Mouse (Mus musculus) intestine, embryonic 15.5 days (tissue): ENCODE measurements at regions not wholly inside any gene's neighbourhood (a gene's known extent, or its start where the extent isn't known, plus 50 kb on each side); places are given as distances from the start of the nearest gene placed in this dataset.

Source experiments
- ATAC-seq: fragments of 200-750 bp; cut with Nextera tagmentation; 2 replicates; pipeline ENCODE4 v1.8.0; 2017; ENCODE audit warnings: moderate TSS enrichment, moderate library complexity
- H3K27ac ChIP-seq: fragments of 300-500 bp; sonication (generic); 2 replicates; pipeline ENCODE4 v1.5.1; 2015; ENCODE audit warnings: mild to moderate bottlenecking, inconsistent platforms
- H3K27me3 ChIP-seq: fragments of 300-500 bp; sonication (generic); replicated peaks from 2 replicates; pipeline ENCODE4 v1.6.1; 2015; ENCODE audit warnings: inconsistent platforms
- H3K36me3 ChIP-seq: fragments of 300-500 bp; sonication (generic); 2 replicates; pipeline ENCODE4 v1.6.1; 2015; ENCODE audit warnings: inconsistent platforms
- H3K4me1 ChIP-seq: fragments of 300-500 bp; sonication (generic); replicated peaks from 2 replicates; pipeline ENCODE4 v1.6.1; 2015; ENCODE audit warnings: inconsistent platforms
- H3K4me2 ChIP-seq: fragments of 300-500 bp; sonication (generic); replicated peaks from 2 replicates; pipeline ENCODE4 v1.6.1; 2015; ENCODE audit warnings: mild to moderate bottlenecking, inconsistent platforms
- H3K4me3 ChIP-seq: fragments of 300-500 bp; sonication (generic); replicated peaks from 2 replicates; pipeline ENCODE4 v1.5.1; 2015; ENCODE audit warnings: inconsistent platforms
- H3K9ac ChIP-seq: fragments of 300-500 bp; sonication (generic); 2 replicates; pipeline ENCODE4 v1.6.1; 2015; ENCODE audit warnings: inconsistent platforms
- H3K9me3 ChIP-seq: fragments of 300-500 bp; sonication (generic); 2 replicates; pipeline ENCODE4 v1.6.1; 2016; ENCODE audit warnings: inconsistent platforms
- WGBS: fragments of 180-500 bp; shearing (Covaris S2); methylation state at CpG from one replicate; pipeline ENCODE4 v1.1.7; 2015; 5-methylcytosine and 5-hydroxymethylcytosine counted together

- no peak for ATAC-seq
Observed at GRCm38 (mm10) chr12:39697182-39697581, 340.6 kb downstream of the Arl4a start.

GRCm38 (mm10) chr12:39695322-39695721 is 342.5 kb downstream of the Arl4a start:
- no peak overlapping the region for H3K27ac ChIP-seq
- H3K36me3 ChIP-seq: no peaks in the 10 kb centered on the region
- H3K4me1 ChIP-seq: no peaks in the 10 kb centered on the region
- H3K4me2 ChIP-seq: no peak overlapping the region
- 76% methylated on average over 1 of the region's 1 CpGs for WGBS
- no peak for ATAC-seq
- no peak overlapping the region for H3K9ac ChIP-seq
- H3K9me3 ChIP-seq: no peaks in the 10 kb centered on the region
- no peak overlapping the region for H3K4me3 ChIP-seq
- H3K27me3 ChIP-seq: no peaks in the 10 kb centered on the region

More at GRCm38 (mm10) chr12:39697182-39697581, 340.6 kb downstream of the Arl4a start:
- Histone ChIP-seq H3K36me3 (no peaks in the 10 kb centered on the region), H3K9ac (no peak overlapping the region), H3K27me3 (no peaks in the 10 kb centered on the region), H3K4me1 (no peaks in the 10 kb centered on the region), H3K27ac (no peak overlapping the region), H3K4me2 (no peak overlapping the region), H3K4me3 (no peak overlapping the region), H3K9me3 (no peaks in the 10 kb centered on the region)
- 64% methylated on average over 3 of the region's 3 CpGs for WGBS

GRCm38 (mm10) chr12:39692043-39692442 is 345.8 kb downstream of the Arl4a start:
- Histone ChIP-seq H3K36me3 (no peaks in the 10 kb centered on the region), H3K4me2 (no peak overlapping the region), H3K4me3 (no peak overlapping the region), H3K27ac (no peak overlapping the region), H3K4me1 (no peaks in the 10 kb centered on the region), H3K9ac (no peak overlapping the region), H3K9me3 (no peaks in the 10 kb centered on the region), H3K27me3 (no peaks in the 10 kb centered on the region)
- ATAC-seq: no peak
- WGBS: 76% methylated on average over 2 of the region's 2 CpGs

GRCm38 (mm10) chr12:39685399-39685798 is 352.4 kb downstream of the Arl4a start:
- no peaks in the 10 kb centered on the region for H3K9me3 ChIP-seq
- no peak overlapping the region for H3K27ac ChIP-seq
- ATAC-seq: no peak
- no peak overlapping the region for H3K4me2 ChIP-seq
- no peaks in the 10 kb centered on the region for H3K4me1 ChIP-seq
- no peaks in the 10 kb centered on the region for H3K27me3 ChIP-seq
- no peaks in the 10 kb centered on the region for H3K36me3 ChIP-seq
- H3K4me3 ChIP-seq: no peak overlapping the region
- H3K9ac ChIP-seq: no peak overlapping the region

GRCm38 (mm10) chr12:39682121-39682520 is 355.7 kb downstream of the Arl4a start:
- H3K4me3 ChIP-seq: no peak overlapping the region
- no peak overlapping the region for H3K27ac ChIP-seq
- no peak for ATAC-seq
- no peak overlapping the region for H3K9ac ChIP-seq
- no peaks in the 10 kb centered on the region for H3K36me3 ChIP-seq
- no peaks in the 10 kb centered on the region for H3K9me3 ChIP-seq
- no peaks in the 10 kb centered on the region for H3K4me1 ChIP-seq
- H3K27me3 ChIP-seq: no peaks in the 10 kb centered on the region
- 70% methylated on average over 1 of the region's 1 CpGs for WGBS
- H3K4me2 ChIP-seq: no peak overlapping the region

GRCm38 (mm10) chr12:39675608-39676007 is 362.2 kb downstream of the Arl4a start:
- H3K9ac ChIP-seq: no peak overlapping the region
- H3K4me2 ChIP-seq: no peak overlapping the region
- no peaks in the 10 kb centered on the region for H3K9me3 ChIP-seq
- no peaks in the 10 kb centered on the region for H3K4me1 ChIP-seq
- ATAC-seq: no peak
- H3K27me3 ChIP-seq: no peaks in the 10 kb centered on the region
- WGBS: 87% methylated on average over 2 of the region's 2 CpGs
- H3K4me3 ChIP-seq: no peak overlapping the region
- no peak overlapping the region for H3K27ac ChIP-seq
- no peaks in the 10 kb centered on the region for H3K36me3 ChIP-seq

DNA sequence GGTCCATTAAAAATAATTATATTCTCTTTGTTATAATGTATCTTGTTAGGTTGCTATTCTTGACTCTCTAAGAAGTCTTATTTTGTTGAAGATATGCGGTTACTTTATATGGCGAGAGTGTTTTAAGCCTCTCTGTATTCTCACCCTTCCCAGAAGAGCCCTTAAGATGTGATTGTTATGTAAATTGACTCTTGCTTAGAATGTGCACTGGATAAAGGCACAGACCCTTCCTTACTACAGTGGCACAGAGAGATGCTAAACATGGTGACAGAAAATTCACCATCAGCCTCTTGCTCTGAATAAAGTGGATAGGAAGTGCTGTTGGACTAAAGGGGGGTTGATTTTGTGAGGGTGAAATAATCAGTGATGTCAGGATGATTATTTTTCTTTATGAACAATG is 370.1 kb downstream of the Arl4a start:
- Histone ChIP-seq H3K27me3 (no peaks in the 10 kb centered on the region), H3K27ac (no peak overlapping the region), H3K4me3 (no peak overlapping the region), H3K4me1 (no peaks in the 10 kb centered on the region), H3K9me3 (no peaks in the 10 kb centered on the region), H3K36me3 (no peaks in the 10 kb centered on the region), H3K9ac (no peak overlapping the region), H3K4me2 (no peak overlapping the region)
- ATAC-seq: no peak
- 66% methylated on average over 2 of the region's 2 CpGs for WGBS

DNA sequence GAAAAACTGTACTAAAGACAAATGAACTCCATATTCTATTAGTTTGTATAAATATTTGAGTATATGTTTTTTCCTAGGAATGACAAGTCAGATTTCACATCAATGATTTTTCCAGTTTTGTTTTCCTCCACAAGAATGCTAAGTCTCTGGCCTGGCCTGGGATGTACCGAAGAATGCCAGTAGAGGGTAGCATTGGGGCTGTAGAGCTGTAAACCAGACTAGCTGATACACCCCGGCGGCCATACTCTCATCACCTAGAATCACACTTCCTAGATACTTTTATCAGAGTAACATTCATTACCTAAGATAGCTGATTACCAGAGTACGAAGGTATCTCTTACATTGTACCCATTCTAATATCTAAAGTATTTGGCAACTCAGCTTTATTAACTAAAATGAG is 372.4 kb downstream of the Arl4a start:
- no peaks in the 10 kb centered on the region for H3K27me3 ChIP-seq
- WGBS: 15% methylated on average over 4 of the region's 4 CpGs

DNA sequence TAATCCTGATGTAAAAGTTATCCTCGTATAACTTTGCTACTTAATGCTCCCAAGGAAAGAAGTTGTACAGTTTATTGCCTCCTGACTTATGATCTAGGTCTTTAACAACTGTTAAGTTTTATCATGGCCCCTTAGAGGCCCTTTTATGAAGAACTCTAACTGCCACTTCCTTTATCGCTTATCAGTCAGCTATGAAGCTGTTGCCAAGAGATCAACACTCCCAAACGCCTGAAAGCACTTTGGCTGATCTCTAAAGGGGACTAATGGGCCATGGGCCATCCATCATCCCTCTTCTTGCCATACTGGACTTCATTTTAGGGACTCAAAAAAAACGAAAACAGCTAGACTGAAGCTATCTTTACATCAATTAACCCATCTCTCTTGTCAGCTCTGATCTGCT is 377.4 kb downstream of the Arl4a start:
- Histone ChIP-seq H3K27ac (no peak overlapping the region), H3K27me3 (no peaks in the 10 kb centered on the region), H3K9ac (no peak overlapping the region), H3K4me1 (no peaks in the 10 kb centered on the region), H3K9me3 (no peaks in the 10 kb centered on the region), H3K4me2 (no peak overlapping the region), H3K4me3 (no peak overlapping the region), H3K36me3 (no peaks in the 10 kb centered on the region)
- peak; percentile 70 for ATAC-seq
- WGBS: 30% methylated on average over 4 of the region's 4 CpGs

More for the DNA sequence above, 372.4 kb downstream of the Arl4a start:
- Histone ChIP-seq H3K9me3 (no peaks in the 10 kb centered on the region), H3K27ac (no peak overlapping the region), H3K4me1 (no peaks in the 10 kb centered on the region), H3K36me3 (no peaks in the 10 kb centered on the region), H3K4me3 (no peak overlapping the region), H3K4me2 (no peak overlapping the region), H3K9ac (no peak overlapping the region)
- peak; percentile 92 for ATAC-seq

GRCm38 (mm10) chr12:39656606-39657005 is 381.2 kb downstream of the Arl4a start:
- H3K4me3 ChIP-seq: no peak overlapping the region
- no peak overlapping the region for H3K9ac ChIP-seq
- no peaks in the 10 kb centered on the region for H3K9me3 ChIP-seq
- H3K4me1 ChIP-seq: no peaks in the 10 kb centered on the region
- ATAC-seq: no peak
- H3K27me3 ChIP-seq: no peaks in the 10 kb centered on the region
- H3K36me3 ChIP-seq: no peaks in the 10 kb centered on the region
- no peak overlapping the region for H3K4me2 ChIP-seq
- no peak overlapping the region for H3K27ac ChIP-seq

DNA sequence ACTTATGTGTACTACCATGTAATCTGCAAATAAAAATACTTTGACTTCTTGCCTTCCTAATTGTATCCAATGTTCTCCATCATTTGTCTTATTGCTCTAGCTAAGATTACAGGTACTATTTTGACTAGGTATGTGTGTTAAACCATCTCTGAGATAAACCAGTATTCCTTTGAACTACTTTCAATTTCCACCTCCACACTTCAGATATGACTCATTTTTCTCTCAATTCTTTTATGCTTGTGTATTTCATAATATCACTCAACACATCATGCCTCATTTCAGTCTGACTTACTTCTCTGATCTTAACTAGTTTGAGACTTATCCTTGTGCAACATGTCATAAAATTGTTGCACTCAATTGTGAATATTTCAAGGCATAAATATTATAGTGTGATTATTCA is 388.9 kb downstream of the Arl4a start:
- no peak overlapping the region for H3K9ac ChIP-seq
- no peaks in the 10 kb centered on the region for H3K9me3 ChIP-seq
- H3K4me2 ChIP-seq: no peak overlapping the region
- no peaks in the 10 kb centered on the region for H3K4me1 ChIP-seq
- H3K4me3 ChIP-seq: no peak overlapping the region
- no peak overlapping the region for H3K27ac ChIP-seq
- H3K27me3 ChIP-seq: no peaks in the 10 kb centered on the region
- ATAC-seq: no peak
- H3K36me3 ChIP-seq: no peaks in the 10 kb centered on the region

DNA sequence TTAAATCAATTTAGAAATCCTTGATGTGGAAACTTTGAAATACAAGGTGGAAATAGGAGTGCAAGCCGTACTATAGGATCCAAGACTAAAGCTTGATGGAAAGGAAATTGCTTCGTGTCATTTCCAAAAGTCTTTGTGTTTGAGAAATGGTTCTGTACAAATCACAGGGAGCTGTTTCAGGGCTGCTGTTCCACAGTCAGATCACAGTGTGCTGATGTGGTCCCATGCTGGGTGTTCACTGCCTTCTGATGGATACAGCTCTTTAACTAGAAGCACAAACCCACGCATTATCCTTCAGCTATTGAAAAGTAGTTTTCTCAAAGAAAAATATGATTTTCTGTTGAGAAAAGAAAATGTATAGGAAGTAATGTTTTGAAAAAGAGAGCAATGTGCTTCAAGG is 391.3 kb downstream of the Arl4a start:
- H3K4me2 ChIP-seq: no peak overlapping the region
- 86% methylated on average over 3 of the region's 3 CpGs for WGBS

GRCm38 (mm10) chr12:39645581-39645980 is 392.2 kb downstream of the Arl4a start:
- H3K36me3 ChIP-seq: no peaks in the 10 kb centered on the region
- H3K9me3 ChIP-seq: no peaks in the 10 kb centered on the region
- no peak overlapping the region for H3K4me3 ChIP-seq
- H3K27me3 ChIP-seq: no peaks in the 10 kb centered on the region
- H3K4me1 ChIP-seq: no peaks in the 10 kb centered on the region
- H3K27ac ChIP-seq: no peak overlapping the region
- H3K4me2 ChIP-seq: no peak overlapping the region
- ATAC-seq: no peak
- H3K9ac ChIP-seq: no peak overlapping the region
- 70% methylated on average over 4 of the region's 4 CpGs for WGBS

More for the DNA sequence above, 391.3 kb downstream of the Arl4a start:
- H3K36me3 ChIP-seq: no peaks in the 10 kb centered on the region
- H3K9ac ChIP-seq: no peak overlapping the region
- H3K9me3 ChIP-seq: no peaks in the 10 kb centered on the region
- no peak for ATAC-seq
- H3K4me1 ChIP-seq: no peaks in the 10 kb centered on the region
- no peak overlapping the region for H3K4me3 ChIP-seq
- H3K27ac ChIP-seq: no peak overlapping the region
- H3K27me3 ChIP-seq: no peaks in the 10 kb centered on the region

DNA sequence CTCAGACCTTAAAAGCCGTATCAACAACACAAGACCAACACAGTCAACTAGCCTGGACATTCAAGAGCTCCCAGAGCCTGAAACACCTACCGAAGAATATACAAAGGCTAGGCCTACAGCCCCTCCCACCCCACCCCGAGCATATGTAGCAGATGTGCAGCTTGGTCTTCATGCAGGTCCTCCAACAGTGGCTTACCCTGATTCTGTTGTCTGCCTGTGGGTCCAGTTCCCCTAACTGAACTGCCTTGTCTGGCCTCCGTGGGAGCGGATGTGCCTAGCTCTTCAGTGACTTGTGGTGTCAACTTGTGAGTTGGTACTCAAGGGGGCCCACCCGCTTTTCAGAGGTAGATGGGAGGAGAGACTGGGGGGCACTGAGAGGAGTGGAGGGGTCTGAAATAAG is 398.6 kb downstream of the Arl4a start:
- WGBS: 87% methylated on average over 6 of the region's 6 CpGs
- H3K27ac ChIP-seq: no peak overlapping the region
- no peak for ATAC-seq
- no peaks in the 10 kb centered on the region for H3K4me1 ChIP-seq
- H3K4me2 ChIP-seq: no peak overlapping the region
- no peaks in the 10 kb centered on the region for H3K36me3 ChIP-seq
- no peaks in the 10 kb centered on the region for H3K9me3 ChIP-seq
- H3K9ac ChIP-seq: no peak overlapping the region
- H3K4me3 ChIP-seq: no peak overlapping the region
- no peaks in the 10 kb centered on the region for H3K27me3 ChIP-seq
